Mouse (Mus musculus) brain, embryonic 14.5 days (tissue): ENCODE measurements around the gene Tcp11l2.

Experiments
- CTCF ChIP-seq: fragments of 200-500 bp; IDR thresholded peaks from 2 replicates; pipeline ENCODE4 v1.5.1; 2012; ENCODE audit warnings: inconsistent platforms, mild to moderate bottlenecking, moderate library complexity, borderline replicate concordance; ENCODE audit not compliant: insufficient read depth, insufficient read length; ENCODE audit errors: extremely low read depth
- POLR2A ChIP-seq: fragments of 200-500 bp; IDR thresholded peaks from 2 replicates; pipeline ENCODE4 v1.6.1; 2012; ENCODE audit warnings: mild to moderate bottlenecking, inconsistent platforms, borderline replicate concordance; ENCODE audit not compliant: poor library complexity, insufficient read depth, insufficient read length, severe bottlenecking; ENCODE audit errors: extremely low read depth

GRCm38 (mm10) chr10:84608361-84608760 lies 31.9 kb downstream of the Tcp11l2 start:
- TF ChIP-seq CTCF (no peak), POLR2A (no peak)
